Mouse (Mus musculus) MEL (cell line): ENCODE data around the gene Ntn4.

Source experiments
- CTCF ChIP-seq, 3 experiments: IDR thresholded peaks in 2 of 3; conservative IDR thresholded peaks in 1 of 3; 2 replicates each; pipeline ENCODE4 v1.5.1; 2011 to 2012; ENCODE audit warnings: low read length in 3 of 3, low read depth in 2 of 3, mild to moderate bottlenecking in 2 of 3, improper control_type of control experiment in 1 of 3, inconsistent platforms in 1 of 3, mixed read lengths in 1 of 3, moderate library complexity in 1 of 3; ENCODE audit not compliant: control insufficient read depth in 1 of 3, insufficient read depth in 1 of 3, poor library complexity in 1 of 3, severe bottlenecking in 1 of 3
- ELF1 ChIP-seq: IDR thresholded peaks from 2 replicates; pipeline ENCODE4 v1.6.1; 2014; ENCODE audit warnings: low read depth, mild to moderate bottlenecking, inconsistent platforms, low read length, improper control_type of control experiment, moderate library complexity
- EP300 ChIP-seq, 2 experiments: IDR thresholded peaks; 2 replicates each; pipeline ENCODE4 v1.6.1; 2011; ENCODE audit warnings: improper control_type of control experiment in 2 of 2, low read length in 2 of 2, low read depth in 1 of 2, mild to moderate bottlenecking in 1 of 2
- GABPA ChIP-seq: IDR thresholded peaks from 2 replicates; pipeline ENCODE4 v1.6.1; 2012; ENCODE audit warnings: low read depth, mild to moderate bottlenecking, inconsistent platforms, low read length, improper control_type of control experiment, moderate library complexity
- KAT2A ChIP-seq: conservative IDR thresholded peaks from 2 replicates; pipeline ENCODE4 v1.6.1; 2012; ENCODE audit warnings: low read depth, low read length, improper control_type of control experiment, inconsistent platforms
- MAZ ChIP-seq: IDR thresholded peaks from 2 replicates; pipeline ENCODE4 v1.6.1; 2012; ENCODE audit warnings: low read depth, mild to moderate bottlenecking, inconsistent platforms, low read length, improper control_type of control experiment
- POLR2AphosphoS5 ChIP-seq: IDR thresholded peaks from 2 replicates; pipeline ENCODE4 v1.6.1; 2012; ENCODE audit warnings: low read depth, borderline replicate concordance, mild to moderate bottlenecking, inconsistent platforms, low read length, moderate library complexity, mixed read lengths
- SMC3 ChIP-seq: IDR thresholded peaks from 2 replicates; pipeline ENCODE4 v1.6.1; 2011; ENCODE audit warnings: low read depth, low read length, improper control_type of control experiment
- TBP ChIP-seq: IDR thresholded peaks from 2 replicates; pipeline ENCODE4 v1.8.0; 2011; ENCODE audit warnings: low read depth, low read length, improper control_type of control experiment
- TCF12 ChIP-seq: IDR thresholded peaks from 2 replicates; pipeline ENCODE4 v1.6.1; 2014; ENCODE audit warnings: low read depth, mild to moderate bottlenecking, inconsistent platforms, low read length, improper control_type of control experiment, moderate library complexity
- USF1 ChIP-seq: IDR thresholded peaks from 2 replicates; pipeline ENCODE4 v1.6.1; 2014; ENCODE audit warnings: low read depth, mild to moderate bottlenecking, inconsistent platforms, low read length, improper control_type of control experiment, moderate library complexity

GRCm38 (mm10) chr10:93596641-93597040 is 43.8 kb upstream of the Ntn4 start:
- TF ChIP-seq TBP (no peak), GABPA (no peak), CTCF (IDR thresholded peaks at IDR 0.05 in 2 of 3, conservative IDR thresholded peaks at IDR 0.05 in 1 of 3; ENCODE audit: control insufficient read depth in 1 of 3, insufficient read depth in 1 of 3, low read depth in 2 of 3, low read length in 3 of 3, poor library complexity in 1 of 3, severe bottlenecking in 1 of 3) (no peak), SMC3 (no peak), TCF12 (no peak), POLR2AphosphoS5 (no peak), USF1 (no peak), EP300 (IDR thresholded peaks at IDR 0.05; ENCODE audit: low read depth in 1 of 2, low read length in 2 of 2) (no peak), KAT2A (no peak), MAZ (no peak), ELF1 (no peak)
